Mouse (Mus musculus) CH12.LX (cell line): ENCODE measurements around the gene Pskh1. TPM values are rescaled to one million over a fixed set of nuclear protein-coding genes. Genes with fewer than 3 reads are reported as not detected.

Experiments used
- DNase-seq: peaks from one replicate; pipeline ENCODE4 v3.0.0-alpha.2; 2013; ENCODE audit errors: extremely low read depth
- H3K27ac ChIP-seq: 2 replicates; pipeline ENCODE4 v1.5.1; 2012; ENCODE audit warnings: low read depth, mild to moderate bottlenecking, control low read depth, moderate library complexity; ENCODE audit not compliant: insufficient read depth
- H3K27me3 ChIP-seq: replicated peaks from 2 replicates; pipeline ENCODE3; 2012; ENCODE audit warnings: inconsistent platforms
- H3K36me3 ChIP-seq, 2 experiments: replicated peaks in 1 of 2; 2 replicates each; pipeline versions ENCODE3 to v1.6.1; 2012; ENCODE audit warnings: inconsistent platforms in 1 of 2, low read length in 1 of 2, mild to moderate bottlenecking in 1 of 2, mixed read lengths in 1 of 2, moderate library complexity in 1 of 2; ENCODE audit not compliant: control insufficient read depth in 1 of 2, insufficient read depth in 1 of 2
- H3K4me1 ChIP-seq, 2 experiments: 2 replicates each; pipeline ENCODE4 v1.6.1; 2012; ENCODE audit warnings: inconsistent platforms in 1 of 2, moderate library complexity in 1 of 2; ENCODE audit not compliant: insufficient read depth in 2 of 2, control insufficient read depth in 1 of 2
- H3K4me2 ChIP-seq: 2 replicates; pipeline ENCODE4 v1.6.1; 2012; ENCODE audit warnings: low read depth, mild to moderate bottlenecking, control low read depth; ENCODE audit not compliant: poor library complexity, insufficient read depth, severe bottlenecking
- H3K4me3 ChIP-seq, 3 experiments: fragments of 150-350 bp in 1 of 3; sonication (generic) in 1 of 3; replicated peaks in 1 of 3; 2 replicates each; pipeline versions ENCODE3 to v1.5.1; 2011 to 2012; ENCODE audit warnings: low read depth in 2 of 3, low read length in 2 of 3, mild to moderate bottlenecking in 2 of 3, moderate library complexity in 2 of 3, control low read depth in 1 of 3, improper control_type of control experiment in 1 of 3, inconsistent platforms in 1 of 3, mixed read lengths in 1 of 3; ENCODE audit not compliant: poor library complexity in 1 of 3
- H3K79me2 ChIP-seq: replicated peaks from 2 replicates; pipeline ENCODE4 v1.6.1; 2012; ENCODE audit warnings: mild to moderate bottlenecking, moderate library complexity; ENCODE audit not compliant: control insufficient read depth, poor library complexity, insufficient read depth, severe bottlenecking; ENCODE audit errors: extremely low read depth
- H3K9ac ChIP-seq: 2 replicates; pipeline ENCODE4 v1.6.1; 2012; ENCODE audit warnings: low read depth, mild to moderate bottlenecking, control low read depth, moderate library complexity; ENCODE audit not compliant: insufficient read depth
- H3K9me3 ChIP-seq: replicated peaks from 2 replicates; pipeline ENCODE3; 2012; ENCODE audit warnings: low read length, inconsistent platforms, mixed read lengths
- BHLHE40 ChIP-seq: IDR thresholded peaks from 2 replicates; pipeline ENCODE4 v1.6.1; 2011; ENCODE audit warnings: mild to moderate bottlenecking, low read depth, low read length, improper control_type of control experiment
- CHD1 ChIP-seq: IDR thresholded peaks from 2 replicates; pipeline ENCODE4 v1.6.1; 2012; ENCODE audit warnings: low read depth, low read length, improper control_type of control experiment, inconsistent platforms
- CTCF ChIP-seq, 2 experiments: IDR thresholded peaks in 1 of 2; conservative IDR thresholded peaks in 1 of 2; 2 replicates each; pipeline ENCODE4 v1.5.1; 2011 to 2012; ENCODE audit warnings: low read depth in 2 of 2, low read length in 2 of 2, improper control_type of control experiment in 1 of 2, inconsistent platforms in 1 of 2, mild to moderate bottlenecking in 1 of 2, moderate library complexity in 1 of 2
- ELF1 ChIP-seq: IDR thresholded peaks from 2 replicates; pipeline ENCODE4 v1.6.1; 2014; ENCODE audit warnings: low read depth, mild to moderate bottlenecking, inconsistent platforms, low read length, improper control_type of control experiment
- EP300 ChIP-seq: IDR thresholded peaks from 2 replicates; pipeline ENCODE4 v1.6.1; 2011; ENCODE audit warnings: low read length, improper control_type of control experiment
- IRF4 ChIP-seq: IDR thresholded peaks from 2 replicates; pipeline ENCODE4 v1.6.1; 2014; ENCODE audit warnings: low read depth, mild to moderate bottlenecking, inconsistent platforms, low read length, improper control_type of control experiment
- JUND ChIP-seq: conservative IDR thresholded peaks from 2 replicates; pipeline ENCODE4 v1.6.1; 2011; ENCODE audit warnings: low read depth, low read length, improper control_type of control experiment
- MAX ChIP-seq: IDR thresholded peaks from 2 replicates; pipeline ENCODE4 v1.6.1; 2011; ENCODE audit warnings: low read length, improper control_type of control experiment
- PAX5 ChIP-seq: IDR thresholded peaks from 2 replicates; pipeline ENCODE4 v1.6.1; 2012; ENCODE audit warnings: low read length, inconsistent platforms, mixed read lengths
- RCOR1 ChIP-seq: conservative IDR thresholded peaks from 2 replicates; pipeline ENCODE4 v1.6.1; 2012; ENCODE audit warnings: low read depth, mild to moderate bottlenecking, inconsistent platforms, low read length, improper control_type of control experiment
- TBP ChIP-seq: conservative IDR thresholded peaks from 2 replicates; pipeline ENCODE4 v1.6.1; 2011; ENCODE audit warnings: low read depth, low read length, improper control_type of control experiment
- TCF12 ChIP-seq: IDR thresholded peaks from 2 replicates; pipeline ENCODE4 v1.6.1; 2014; ENCODE audit warnings: low read depth, mild to moderate bottlenecking, inconsistent platforms, low read length, improper control_type of control experiment
- UBTF ChIP-seq: IDR thresholded peaks from 2 replicates; pipeline ENCODE4 v1.6.1; 2012; ENCODE audit warnings: low read depth, mild to moderate bottlenecking, inconsistent platforms, low read length, improper control_type of control experiment, moderate library complexity
- USF1 ChIP-seq: IDR thresholded peaks from 2 replicates; pipeline ENCODE4 v1.6.1; 2014; ENCODE audit warnings: low read depth, mild to moderate bottlenecking, inconsistent platforms, low read length, improper control_type of control experiment
- USF2 ChIP-seq: conservative IDR thresholded peaks from 2 replicates; pipeline ENCODE4 v1.6.1; 2011; ENCODE audit warnings: low read depth, low read length, improper control_type of control experiment
- ZC3H11A ChIP-seq: IDR thresholded peaks from 2 replicates; pipeline ENCODE4 v1.6.1; 2012; ENCODE audit warnings: low read depth, mild to moderate bottlenecking, inconsistent platforms, low read length, improper control_type of control experiment
- ZKSCAN1 ChIP-seq: IDR thresholded peaks from 2 replicates; pipeline ENCODE4 v1.6.1; 2012; ENCODE audit warnings: low read depth, inconsistent platforms, low read length, improper control_type of control experiment, borderline replicate concordance
- ZMIZ1 ChIP-seq: IDR thresholded peaks from 2 replicates; pipeline ENCODE4 v1.6.1; 2012; ENCODE audit warnings: low read depth, mild to moderate bottlenecking, inconsistent platforms, low read length, improper control_type of control experiment
- ZNF384 ChIP-seq: IDR thresholded peaks from 2 replicates; pipeline ENCODE4 v1.6.1; 2012; ENCODE audit warnings: low read depth, low read length, improper control_type of control experiment, inconsistent platforms
- dilution Hi-C: fragments of 300-500 bp; cut with MboI; formaldehyde crosslinking; loops from 2 replicates; pipeline ENCODE4 v1.14.3; 2020; ENCODE audit warnings: low sequenced_read_pairs; ENCODE audit not compliant: extremely low pct_unique_long_range_greater_than_20kb, extremely low pct_ligation_motif_present
- in situ Hi-C: fragments of 300-500 bp; cut with MboI; formaldehyde crosslinking; loops from 3 replicates; pipeline ENCODE4 v1.14.3; 2019; ENCODE audit warnings: low sequenced_read_pairs, low pct_ligation_motif_present, low pct_unique_long_range_greater_than_20kb, mixed read lengths
- polyA plus RNA-seq: library from polyadenylated mRNA; unstranded; fragments of >175 nt; gene quantifications from 2 replicates; pipeline ENCODE4 v1.2.1, GENCODE M21; 2012; ENCODE audit warnings: low read depth; ENCODE audit not compliant: insufficient read length
- total RNA-seq, 2 experiments: library from RNA; depleted of rRNA; stranded (reverse); fragments of 300-350 nt in 1 of 2; fragments of >200 nt in 1 of 2; gene quantifications; 2 replicates each; pipeline ENCODE4 v1.2.3; 2012 to 2014

The Pskh1 gene
- total and polyA plus RNA-seq, 3 experiments = 11.0 to 12.9 (median 12.3) TPM

GRCm38 (mm10) chr8:105959350-105959749 lies 59.1 kb downstream of the Pskh1 start:
- H3K4me2 ChIP-seq = no peak overlapping the region
- in situ Hi-C loops = no loop called here
- DNase-seq = no peak
- peaks cover 0 to 5% of the 10 kb centered on the region in 2 experiments; a peak in 1 of 4 replicates for H3K4me1 ChIP-seq
- dilution Hi-C loops = no loop called here
- H3K9ac ChIP-seq = no peak overlapping the region
- H3K4me3 ChIP-seq = no peak overlapping the region
- peaks cover 5 to 48% of the 10 kb centered on the region in 2 experiments for H3K36me3 ChIP-seq
- TF ChIP-seq UBTF (no peak), ZNF384 (no peak), CHD1 (no peak)
- no peaks in the 10 kb centered on the region for H3K79me2 ChIP-seq
- no peaks in the 10 kb centered on the region for H3K27me3 ChIP-seq
- H3K27ac ChIP-seq = no peak overlapping the region
- no peaks in the 10 kb centered on the region for H3K9me3 ChIP-seq

DNA sequence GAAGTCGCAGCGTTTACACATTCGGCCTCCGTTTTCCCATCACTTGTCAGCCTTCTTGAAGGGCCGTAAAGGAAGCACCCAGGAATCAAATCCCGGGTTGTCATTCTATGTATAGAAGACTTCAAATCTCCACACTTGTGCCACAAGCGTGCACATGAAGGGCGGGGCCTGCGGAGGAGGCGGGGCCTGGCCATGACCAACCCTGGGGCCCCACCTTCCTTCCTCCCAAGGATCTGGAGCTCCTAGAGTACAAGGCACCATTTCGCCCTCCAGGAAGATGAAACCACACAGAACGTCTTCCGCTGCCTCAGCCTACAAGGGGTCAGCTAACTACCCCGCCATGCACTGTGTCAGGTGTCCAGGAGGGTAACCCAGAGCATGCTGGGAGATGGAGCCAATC lies 60.9 kb downstream of the Pskh1 start:
- no peak for DNase-seq
- Histone ChIP-seq H3K79me2 (no peaks in the 10 kb centered on the region), H3K9me3 (no peaks in the 10 kb centered on the region), H3K27me3 (peaks cover 1% of the 10 kb centered on the region), H3K27ac (no peak overlapping the region), H3K4me3 (no peak overlapping the region), H3K4me2 (no peak overlapping the region), H3K9ac (no peak overlapping the region), H3K4me1 (peaks cover 6 to 14% of the 10 kb centered on the region in 2 experiments), H3K36me3 (peaks cover 2 to 35% of the 10 kb centered on the region in 2 experiments)
- in situ Hi-C loops = no loop called here
- dilution Hi-C loops = no loop called here
- no peak for TF ChIP-seq IRF4
- TF ChIP-seq USF1 = no peak
- TF ChIP-seq RCOR1 = no peak
- no peak for TF ChIP-seq ELF1
- TF ChIP-seq BHLHE40 = no peak
- no peak for TF ChIP-seq USF2
- TF ChIP-seq ZKSCAN1 = no peak
- no peak for TF ChIP-seq EP300
- TF ChIP-seq MAX = no peak
- TF ChIP-seq ZMIZ1 = no peak
- no peak for TF ChIP-seq TCF12
- TF ChIP-seq ZNF384 = no peak
- TF ChIP-seq ZC3H11A = no peak
- TF ChIP-seq PAX5 = no peak
- TF ChIP-seq TBP = no peak
- TF ChIP-seq CTCF (conservative IDR thresholded peaks at IDR 0.05 in 1 of 2, IDR thresholded peaks at IDR 0.05 in 1 of 2; ENCODE audit: low read depth in 2 of 2, low read length in 2 of 2) = no peak
- TF ChIP-seq JUND = no peak
